Mouse (Mus musculus): ENCODE measurements at regions not wholly inside any gene's neighbourhood (a gene's known extent, or its start where the extent isn't known, plus 50 kb on each side); places are given as distances from the start of the nearest gene placed in this dataset.
A peak's percentile ranks its signal among the peaks of the same experiment; 100 is the strongest.
"Not testable (repeated sequence)": the region's sequence is repeated elsewhere in the genome, so short reads cannot be mapped to it uniquely, and the experiment has no call there.

DNA sequence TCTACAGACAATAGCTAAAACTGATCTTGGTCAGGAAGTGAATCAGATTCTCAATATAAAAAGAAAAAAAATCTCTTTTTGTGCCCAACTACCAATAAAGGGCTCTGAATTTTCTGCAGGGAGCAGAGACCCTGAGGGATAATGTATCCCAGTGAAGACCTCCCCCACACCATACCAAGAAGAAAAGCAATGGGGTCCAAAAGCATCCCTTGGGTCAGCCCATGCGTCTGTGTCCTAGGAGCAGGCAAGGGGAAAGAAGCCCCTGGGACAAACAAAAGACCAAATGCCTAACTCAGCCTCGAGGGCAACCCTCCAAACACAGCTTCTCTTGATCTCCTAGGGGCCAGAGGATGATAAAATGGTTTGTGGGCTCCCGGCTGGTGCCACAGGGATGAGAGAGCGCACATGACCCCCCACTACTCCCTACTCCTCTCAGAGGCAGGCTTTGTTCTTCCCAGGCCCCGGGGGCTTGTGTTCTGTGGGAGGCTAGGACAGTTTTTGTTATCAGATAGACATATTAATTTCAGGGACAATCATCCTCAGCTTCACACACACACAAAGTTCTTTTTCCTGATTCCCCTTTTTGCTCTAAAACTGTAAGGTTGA, 172.0 kb upstream of the Slc25a13 start:
- DNase-seq (ENCODE audit: low spot score): no peak

DNA sequence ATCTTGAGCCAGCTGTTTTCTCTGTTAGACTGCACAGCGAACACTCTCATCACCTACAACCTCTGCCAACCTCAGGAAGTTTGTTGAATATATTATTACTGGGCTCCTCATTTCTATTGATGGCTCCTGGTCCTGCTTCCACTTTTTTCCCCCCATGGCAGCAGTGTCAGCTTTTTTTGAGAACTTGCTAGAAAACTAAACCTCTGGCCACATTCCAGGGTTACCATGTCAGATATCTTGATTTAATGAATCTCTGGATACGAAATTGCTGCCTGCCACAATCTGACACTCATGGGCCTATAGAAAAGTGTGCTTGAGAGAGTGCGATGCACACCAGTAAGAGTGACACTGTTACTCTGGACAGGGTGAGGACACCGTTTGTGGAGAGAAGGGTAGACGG, 170.6 kb upstream of the Slc25a13 start:
- no peak for DNase-seq (ENCODE audit: low spot score)

DNA sequence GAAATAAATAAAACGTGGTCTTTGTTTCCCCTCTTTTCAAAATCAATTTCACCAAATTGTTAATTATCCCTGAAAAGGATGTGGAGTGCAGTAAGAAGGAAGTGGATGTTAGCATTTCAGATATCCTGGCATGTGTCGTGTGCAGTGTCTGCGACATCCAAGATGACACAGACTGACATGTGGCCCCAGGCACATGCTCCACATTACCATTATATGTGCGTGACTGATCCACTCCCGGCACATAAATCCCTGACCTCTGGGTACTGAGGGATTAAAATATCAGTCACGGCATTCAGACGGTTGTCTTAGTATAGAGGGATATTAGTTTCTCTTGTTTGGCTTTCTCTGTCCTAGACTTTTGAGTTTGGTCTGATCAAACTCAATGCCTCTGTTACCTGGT, 168.0 kb upstream of the Slc25a13 start:
- no peak for DNase-seq (ENCODE audit: low spot score)

DNA sequence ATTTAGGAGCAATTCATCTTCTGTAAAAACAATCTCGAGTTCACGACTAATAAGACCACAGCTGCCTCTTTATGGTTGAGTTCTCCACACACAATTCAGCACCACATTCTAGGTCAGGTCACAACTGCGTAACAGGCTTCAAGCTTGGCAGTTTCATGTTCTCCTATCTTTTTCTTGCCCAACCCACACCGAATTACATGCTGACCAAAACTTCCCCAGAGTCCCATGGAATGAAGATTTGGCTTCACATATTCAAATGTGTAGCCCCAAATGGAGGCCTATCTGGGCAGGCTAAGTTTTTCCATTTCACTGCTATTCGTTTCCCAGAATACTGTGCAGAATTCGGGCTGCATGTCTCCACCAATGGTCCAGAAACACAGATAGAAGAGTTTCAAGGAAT, 167.5 kb upstream of the Slc25a13 start:
- no peak for DNase-seq (ENCODE audit: low spot score)

DNA sequence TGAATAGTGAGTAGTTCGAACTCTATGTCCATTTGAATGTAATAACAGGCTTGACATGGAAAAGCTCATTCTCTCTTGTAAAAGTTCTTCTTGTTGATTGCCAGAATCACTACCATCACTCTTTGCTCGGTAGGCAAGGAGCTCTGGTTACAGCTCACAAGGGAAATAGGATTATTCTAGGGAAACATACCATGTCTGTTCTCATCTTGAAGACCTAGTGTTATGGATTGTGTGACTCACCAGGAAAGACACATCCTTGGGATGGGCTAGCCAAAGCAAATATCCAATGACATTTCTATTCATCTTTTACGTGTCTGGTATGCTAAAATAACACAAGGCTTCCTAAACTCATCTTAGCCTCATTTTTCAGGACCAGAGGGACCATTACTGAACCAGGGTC, 155.4 kb upstream of the Slc25a13 start:
- DNase-seq (ENCODE audit: low spot score): no peak

DNA sequence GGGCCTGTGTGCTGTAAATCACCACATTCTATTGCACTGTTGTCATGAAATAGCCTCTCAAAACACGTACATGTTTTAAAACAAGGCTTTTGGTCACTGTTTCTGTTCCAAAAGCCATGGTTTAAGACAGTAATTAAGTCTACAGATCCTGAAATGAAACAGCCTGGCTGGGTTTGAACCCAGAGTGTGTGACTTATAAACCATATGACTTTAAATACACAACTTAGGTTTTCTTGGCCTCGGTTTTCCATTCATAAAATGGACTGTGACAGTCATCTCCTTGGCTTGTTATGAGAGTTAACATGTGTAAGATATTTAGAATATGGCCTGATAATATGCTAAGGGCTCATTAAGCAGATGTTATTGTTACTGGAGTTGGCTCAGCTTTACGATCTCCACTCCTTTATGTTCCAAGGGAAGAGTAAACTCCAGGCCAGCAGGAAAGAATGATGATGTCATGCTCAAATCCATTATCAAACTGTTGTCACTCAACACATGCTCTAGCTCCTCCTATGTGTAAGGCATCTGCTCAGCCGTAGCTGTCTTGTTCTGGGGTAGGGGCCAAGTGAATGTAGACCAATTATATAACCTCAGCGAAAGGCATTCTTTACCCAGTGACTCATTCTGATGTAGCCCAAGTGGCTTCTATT, 154.6 kb upstream of the Slc25a13 start:
- no peak for DNase-seq (ENCODE audit: low spot score)

DNA sequence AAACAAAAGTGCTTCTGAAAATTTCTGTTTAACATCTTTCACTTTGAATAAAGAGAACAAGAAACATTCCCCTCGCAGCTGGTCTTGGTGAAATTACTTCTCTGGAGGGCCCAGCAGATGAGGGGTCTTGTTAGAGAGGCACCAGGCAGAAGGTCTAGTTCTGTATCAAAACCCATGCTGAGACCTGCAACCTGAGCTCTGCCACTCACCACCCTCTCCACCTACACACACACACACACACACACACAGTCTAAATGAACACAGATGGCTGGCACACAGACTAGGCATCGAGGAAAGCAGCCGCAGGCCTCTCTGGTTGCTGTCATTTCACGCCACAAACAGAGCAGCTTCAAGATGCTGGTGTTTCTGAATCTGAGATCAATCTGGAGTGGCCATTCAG, 147.1 kb upstream of the Slc25a13 start:
- no peak for DNase-seq (ENCODE audit: low spot score)

DNA sequence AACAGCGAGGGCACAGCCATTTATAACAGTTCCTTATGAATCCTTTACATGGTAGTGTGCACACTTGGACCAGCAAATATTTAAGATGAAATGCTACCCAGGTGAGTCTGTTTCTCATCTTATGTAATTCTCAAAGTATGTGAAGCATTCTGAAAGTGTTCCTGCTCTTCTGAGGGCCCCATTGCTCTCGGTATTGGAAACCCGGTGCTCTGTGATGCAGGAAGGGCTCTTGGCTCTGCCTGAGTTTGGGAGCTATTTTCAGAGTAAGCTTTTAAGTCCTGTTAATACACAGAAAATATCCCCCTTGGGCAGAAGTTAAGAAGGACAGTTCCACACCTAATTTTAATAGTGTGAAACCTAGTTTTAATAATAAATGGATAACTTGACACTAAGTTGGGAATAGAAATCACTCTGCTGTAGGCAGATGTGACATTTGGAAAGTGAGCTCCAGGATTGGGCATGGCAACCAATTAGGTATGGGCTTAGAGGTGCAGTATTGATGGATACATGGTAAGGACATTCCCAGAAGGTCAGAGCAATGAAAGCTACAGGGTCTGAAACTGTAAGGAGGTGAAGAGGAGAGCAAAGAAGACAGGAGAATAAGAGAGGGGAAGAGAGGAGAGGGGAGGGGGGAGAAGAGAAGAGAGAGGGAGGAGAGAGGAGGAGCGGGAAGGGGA, 145.8 kb upstream of the Slc25a13 start:
- DNase-seq (ENCODE audit: low spot score): no peak

DNA sequence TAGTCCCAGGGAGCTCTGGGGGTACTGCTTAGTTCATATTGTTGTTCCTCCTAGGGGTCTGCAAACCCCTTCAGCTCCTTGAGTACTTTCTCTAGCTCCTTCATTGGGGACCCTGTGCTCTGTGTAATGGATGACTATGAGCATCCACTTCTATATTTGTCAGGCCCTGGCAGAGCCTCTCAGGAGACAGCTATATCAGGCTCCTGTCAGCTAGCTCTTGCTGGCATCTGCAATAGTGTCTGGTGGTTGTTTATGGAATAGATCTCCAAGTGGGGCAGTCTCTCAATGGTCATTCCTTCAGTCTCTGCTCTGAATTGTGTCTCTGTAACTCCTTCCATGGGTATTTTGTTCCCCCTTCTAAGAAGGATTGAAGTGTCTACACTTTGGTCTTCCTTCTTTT, 144.2 kb upstream of the Slc25a13 start:
- DNase-seq (ENCODE audit: low spot score): not testable (repeated sequence)

DNA sequence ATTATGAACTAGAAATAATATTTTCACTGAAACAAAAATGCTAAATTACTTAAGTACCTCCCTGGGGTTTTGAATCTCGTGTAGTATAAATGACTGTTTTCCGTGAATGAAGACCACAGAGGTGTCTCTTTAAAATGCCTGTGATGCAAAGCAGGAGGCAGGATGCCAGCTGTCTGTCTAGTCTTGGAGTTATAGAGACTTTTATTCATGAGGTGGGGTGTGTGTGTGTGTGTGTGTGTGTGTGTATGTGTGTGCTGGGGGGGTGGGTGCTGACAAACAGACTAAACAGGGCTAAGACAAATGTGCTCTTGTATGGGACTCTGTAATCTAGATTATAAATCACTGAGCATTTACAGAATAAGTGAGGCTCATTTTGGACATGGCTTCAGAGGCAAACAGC, 140.5 kb upstream of the Slc25a13 start:
- DNase-seq (ENCODE audit: low spot score): no peak

DNA sequence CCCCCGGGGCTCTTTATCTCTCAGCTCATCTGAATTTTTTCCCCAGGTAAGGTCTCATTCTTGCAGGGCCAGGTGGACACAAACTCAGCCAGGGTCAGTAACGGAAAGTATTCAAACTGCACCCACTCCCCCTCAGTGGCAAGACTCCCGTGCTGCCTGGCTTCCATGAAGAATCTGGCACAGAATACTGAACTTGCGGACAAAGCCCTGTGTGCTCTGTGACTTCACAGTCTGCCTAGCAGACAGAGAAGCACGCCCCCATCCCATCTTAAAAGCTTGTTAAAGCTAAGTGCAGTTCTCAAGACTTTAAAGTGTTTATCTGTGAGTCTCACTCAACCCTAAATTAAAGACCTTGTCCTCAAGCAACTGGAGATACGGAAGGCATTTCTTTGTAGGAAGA, 140.0 kb upstream of the Slc25a13 start:
- DNase-seq (ENCODE audit: low spot score): no peak

DNA sequence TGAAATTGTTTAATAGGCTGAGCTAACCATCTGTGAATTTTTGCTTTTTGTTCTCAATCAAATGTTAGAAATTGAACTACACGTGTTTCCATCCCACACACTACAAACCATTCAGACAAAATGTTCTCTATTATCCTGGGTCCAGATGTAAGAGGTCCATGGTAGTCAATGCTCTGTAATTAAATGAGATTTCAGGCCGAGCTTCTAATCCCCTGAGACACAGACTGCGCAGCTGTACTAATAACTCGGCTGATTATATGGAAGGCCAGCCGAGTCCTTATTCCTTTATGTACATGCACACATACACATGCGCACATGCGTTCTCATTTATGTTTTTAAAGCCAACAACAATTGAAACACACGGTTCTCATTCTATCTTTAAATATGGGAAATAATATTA, 118.3 kb upstream of the Slc25a13 start:
- peak; percentile 9 for DNase-seq (ENCODE audit: low spot score)

DNA sequence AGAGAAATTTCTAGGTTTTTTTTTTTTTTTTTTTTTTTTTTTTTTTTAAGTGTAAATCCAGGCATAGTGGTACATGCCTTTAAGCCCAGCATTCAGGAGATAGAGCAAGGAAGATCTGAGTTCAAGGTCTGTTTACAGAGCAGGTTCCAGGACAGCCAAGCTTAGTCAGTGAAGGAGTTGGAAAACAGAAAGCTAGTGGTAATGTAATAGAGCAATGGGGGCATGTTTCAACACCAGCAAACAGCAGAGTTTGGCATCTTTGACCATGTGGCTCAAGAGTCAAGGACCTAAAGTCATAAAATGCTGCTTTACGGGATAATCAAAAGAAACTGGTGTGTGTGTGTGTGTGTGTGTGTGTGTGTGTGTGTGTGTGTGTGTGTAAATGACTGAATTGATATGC, 113.3 kb upstream of the Slc25a13 start:
- DNase-seq (ENCODE audit: low spot score): no peak

DNA sequence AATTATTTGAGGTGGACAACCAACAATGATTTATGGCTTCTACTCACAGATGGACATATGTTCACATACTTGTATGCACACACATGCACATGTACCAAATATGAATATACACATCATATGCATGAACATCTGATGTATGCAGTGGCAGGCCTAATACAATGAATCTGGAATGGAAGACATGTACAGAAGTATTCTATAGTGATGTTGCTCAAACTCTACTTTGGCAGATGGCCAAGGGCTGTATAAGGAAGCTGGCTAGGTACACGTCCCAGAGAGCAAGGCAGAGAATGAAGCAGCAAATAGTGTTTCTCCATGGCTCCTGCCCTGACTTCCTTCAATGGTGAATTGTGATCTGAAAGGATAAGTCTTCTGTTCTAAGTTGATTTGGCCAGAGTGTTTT, 108.5 kb upstream of the Slc25a13 start:
- DNase-seq (ENCODE audit: low spot score): no peak

DNA sequence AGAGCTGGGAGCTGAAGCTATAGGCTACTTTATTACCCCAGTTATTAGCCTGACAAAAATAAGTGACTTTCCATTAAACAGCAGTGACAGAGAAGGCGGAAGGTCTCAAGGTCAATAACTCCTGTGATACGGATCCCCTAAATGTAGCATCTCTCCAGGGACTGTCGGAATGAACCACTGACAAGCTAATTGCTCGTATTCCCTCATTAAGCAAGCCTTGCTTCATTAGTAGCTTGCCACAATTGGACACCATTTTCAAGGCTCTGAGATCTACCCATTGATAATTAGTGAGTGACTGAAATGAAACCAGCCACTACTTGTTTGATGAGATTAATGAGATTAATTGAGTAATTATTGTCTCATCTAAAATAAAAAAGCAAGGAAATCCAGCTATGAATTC, 99.8 kb upstream of the Slc25a13 start:
- no peak for DNase-seq (ENCODE audit: low spot score)

DNA sequence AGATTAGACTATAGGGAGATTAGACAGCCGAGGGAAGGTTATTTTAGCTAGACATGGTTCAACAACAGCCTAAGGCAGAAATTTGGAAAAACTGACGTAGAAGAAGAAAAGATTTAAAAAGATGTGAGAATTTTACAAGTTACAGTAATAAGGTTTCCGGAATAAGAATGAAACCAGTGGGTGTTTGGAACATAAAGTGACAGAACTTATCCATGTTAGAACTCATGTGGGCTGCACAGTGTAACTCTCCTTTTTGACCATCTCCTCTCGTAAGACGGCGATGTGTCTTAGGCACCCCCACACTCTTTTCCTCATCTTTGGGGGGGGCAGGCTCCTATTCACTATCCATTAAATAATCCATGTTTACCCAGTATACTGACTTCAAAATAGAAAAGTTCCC, 96.2 kb upstream of the Slc25a13 start:
- DNase-seq (ENCODE audit: low spot score): no peak

DNA sequence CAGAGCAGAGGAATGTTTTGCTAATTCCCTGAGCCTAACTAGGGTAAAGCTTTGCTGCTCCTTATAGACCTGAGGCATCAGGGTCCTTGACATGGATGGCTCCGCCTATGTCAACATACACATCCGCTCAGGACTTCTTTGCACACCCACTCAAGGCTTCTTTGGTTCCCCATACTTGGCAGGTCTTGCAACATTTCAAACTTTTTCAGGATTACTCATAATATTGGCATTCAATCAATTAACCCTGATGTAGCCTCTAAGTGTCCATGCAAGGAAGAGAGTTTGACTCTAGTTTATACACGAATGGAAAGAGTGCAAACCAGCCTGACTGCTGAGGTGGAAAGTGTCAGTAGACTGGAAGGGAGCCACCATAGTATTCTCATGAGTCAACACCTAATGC, 93.2 kb upstream of the Slc25a13 start:
- DNase-seq (ENCODE audit: low spot score): no peak

DNA sequence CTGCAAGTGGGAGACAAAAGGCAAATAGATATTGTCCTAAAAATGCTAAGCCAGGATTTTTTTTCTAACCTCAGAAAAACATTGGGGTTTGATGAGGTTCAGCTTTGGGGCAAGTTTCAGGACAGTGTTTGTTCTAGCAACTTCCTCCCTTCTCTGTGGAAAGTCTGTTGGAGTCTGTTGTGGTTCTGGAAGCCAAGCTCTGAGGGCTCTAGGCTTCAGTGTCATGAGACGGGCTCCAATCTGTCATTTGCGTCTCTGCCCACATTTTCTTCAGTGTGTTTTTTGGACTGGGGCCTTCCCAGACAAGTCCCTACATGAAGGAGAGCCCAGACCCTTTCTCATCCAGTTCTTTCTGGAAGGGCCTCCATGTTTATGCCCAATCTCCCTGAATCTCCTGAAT, 90.6 kb upstream of the Slc25a13 start:
- DNase-seq (ENCODE audit: low spot score): no peak

DNA sequence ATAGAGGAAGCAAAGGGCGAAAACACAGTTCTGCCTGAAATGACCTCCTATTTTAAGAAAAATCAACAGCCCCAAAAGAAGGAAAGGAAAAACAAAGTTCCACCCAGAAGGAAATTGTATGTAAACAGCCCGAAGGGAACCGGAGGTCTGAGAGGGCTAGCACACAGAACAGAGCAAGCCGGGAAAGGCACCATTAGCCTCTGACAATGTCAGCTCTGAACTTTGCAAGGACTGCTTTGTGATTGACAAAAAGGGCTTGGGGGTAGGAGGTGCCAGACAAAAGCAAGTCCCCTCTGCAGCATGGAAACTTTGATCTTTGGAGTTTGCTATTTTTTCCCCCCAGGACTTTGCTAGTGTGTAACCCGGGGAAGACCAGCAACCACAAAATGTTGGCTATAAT, 86.8 kb upstream of the Slc25a13 start:
- DNase-seq (ENCODE audit: low spot score): no peak

DNA sequence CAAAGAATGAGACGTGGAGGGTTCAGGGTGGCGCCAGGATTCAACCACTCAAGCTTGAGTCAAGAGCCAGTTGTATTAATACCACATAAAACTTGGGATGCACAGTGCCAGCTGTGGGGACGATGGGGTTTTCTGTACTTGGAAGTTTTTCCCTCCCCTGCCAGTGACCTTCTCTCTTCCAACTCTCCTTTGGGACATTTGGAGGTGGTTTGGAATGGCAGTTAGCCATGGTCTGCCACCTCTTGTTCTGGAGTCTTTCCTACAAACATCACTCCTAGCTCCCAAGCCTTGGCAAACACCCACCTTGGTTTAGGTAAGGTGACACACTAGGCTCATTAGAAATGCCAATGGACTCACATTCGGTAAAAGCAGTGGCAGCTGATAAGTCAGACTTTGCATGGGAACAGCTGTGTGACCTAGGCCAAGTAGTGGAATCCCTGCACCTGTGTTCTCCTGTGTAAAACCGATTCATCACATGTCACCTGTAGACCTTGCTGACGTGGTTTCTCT, 84.1 kb upstream of the Slc25a13 start:
- DNase-seq (ENCODE audit: low spot score): no peak

DNA sequence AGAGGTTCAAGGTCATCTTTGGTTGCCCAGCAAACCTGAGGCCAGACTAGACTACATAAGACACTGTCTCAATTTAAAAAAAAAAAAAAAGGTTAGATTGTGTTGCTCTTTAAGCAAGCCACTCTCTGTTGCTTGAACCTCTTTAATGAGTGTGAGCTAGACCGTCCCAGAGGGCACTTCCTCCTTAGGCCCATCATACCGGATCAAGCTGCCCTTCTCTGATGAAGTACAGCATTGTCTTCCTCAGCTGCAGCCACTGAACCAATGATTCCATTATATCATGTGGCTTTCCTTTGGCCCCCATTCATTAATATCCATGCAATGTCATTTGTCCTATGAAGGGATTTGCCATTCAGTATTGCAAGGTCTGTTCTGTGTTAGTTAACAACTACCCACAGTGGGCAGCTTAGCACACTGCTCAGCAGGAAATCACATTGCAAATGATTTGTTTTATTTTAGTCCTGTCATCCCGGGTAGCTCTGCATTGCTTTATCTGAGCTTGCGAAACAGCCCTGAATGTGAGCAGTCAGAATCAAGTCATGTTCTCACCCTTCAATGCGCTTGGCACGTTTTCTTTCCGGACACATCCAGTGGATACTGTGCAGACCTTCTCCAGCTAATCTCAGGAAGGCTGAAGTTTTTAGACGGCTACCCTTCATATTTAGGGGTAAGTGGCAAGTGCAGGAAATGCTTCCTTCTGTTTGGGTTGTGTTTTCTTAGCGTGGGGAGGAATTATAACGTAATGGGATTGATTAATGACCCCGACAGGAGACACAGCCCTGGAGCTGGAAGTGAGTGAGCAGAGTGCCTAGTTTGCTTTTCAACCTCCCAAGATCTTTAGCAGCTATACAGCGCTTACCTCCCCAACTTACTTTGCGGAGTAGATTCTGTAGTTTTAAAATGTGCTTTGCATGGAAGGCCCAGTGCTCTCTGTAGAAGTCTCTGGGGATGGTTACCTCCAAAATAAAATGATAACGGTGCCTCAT, 82.2 kb upstream of the Slc25a13 start:
- DNase-seq (ENCODE audit: low spot score): peak; percentile 7

DNA sequence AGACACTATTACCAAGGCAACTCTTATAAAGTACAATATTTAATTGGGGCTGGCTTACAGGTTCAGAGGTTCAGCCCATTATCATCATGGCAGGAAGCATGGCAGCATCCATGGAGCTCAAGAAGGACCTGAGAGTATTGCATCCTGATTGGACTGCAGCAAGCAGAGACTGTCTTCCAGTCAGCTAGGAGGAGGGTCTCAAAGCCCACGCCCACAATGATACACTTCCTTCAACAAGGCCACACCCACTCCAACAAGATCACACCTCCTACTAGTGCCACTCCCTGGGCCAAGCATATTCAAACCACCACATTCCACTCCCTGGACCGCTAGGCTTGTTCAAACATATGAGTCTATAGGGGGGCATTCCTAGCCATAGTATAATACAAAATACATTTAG, 78.6 kb upstream of the Slc25a13 start:
- DNase-seq (ENCODE audit: low spot score): not testable (repeated sequence)
